Mouse (Mus musculus): ENCODE data around the gene Hoxd9. TPM values are rescaled to one million over a fixed set of nuclear protein-coding genes. Genes with fewer than 3 reads are reported as not detected.

Hoxd9 gene
- total and polyA plus RNA-seq, 3 experiments: not detected

GRCm38 (mm10) chr2:74707599-74707998, 10.1 kb downstream of the Hoxd9 start:
- Histone ChIP-seq H3K4me2 (ENCODE audit: insufficient read depth, low read depth, poor library complexity, severe bottlenecking) (no peak overlapping the region), H3K27ac (ENCODE audit: insufficient read depth, low read depth) (no peak overlapping the region), H3K4me1 (ENCODE audit: control insufficient read depth in 1 of 2, insufficient read depth in 2 of 2) (peaks cover 0 to 4% of the 10 kb centered on the region in 2 experiments; a peak in 2 of 4 replicates), H3K9me3 (replicated peaks; ENCODE audit: low read length) (peaks cover 4% of the 10 kb centered on the region), H3K9ac (ENCODE audit: insufficient read depth, low read depth) (no peak overlapping the region), H3K36me3 (replicated peaks in 1 of 2; ENCODE audit: control insufficient read depth in 1 of 2, insufficient read depth in 1 of 2, low read length in 1 of 2) (no peaks in the 10 kb centered on the region), H3K79me2 (replicated peaks; ENCODE audit: control insufficient read depth, extremely low read depth, insufficient read depth, poor library complexity, severe bottlenecking) (no peaks in the 10 kb centered on the region), H3K27me3 (replicated peaks) (peaks cover 6% of the 10 kb centered on the region), H3K4me3 (replicated peaks in 1 of 3; ENCODE audit: low read depth in 2 of 3, low read length in 2 of 3, poor library complexity in 1 of 3) (no peak overlapping the region)
- TF ChIP-seq POLR2AphosphoS2 (IDR thresholded peaks at IDR 0.05; ENCODE audit: low read depth, low read length) (no peak), PAX5 (IDR thresholded peaks at IDR 0.05; ENCODE audit: low read length) (no peak), IRF4 (IDR thresholded peaks at IDR 0.05; ENCODE audit: low read depth, low read length) (no peak), SIN3A (IDR thresholded peaks at IDR 0.05; ENCODE audit: low read length) (no peak), NRF1 (IDR thresholded peaks at IDR 0.05; ENCODE audit: low read depth, low read length) (no peak), ZKSCAN1 (IDR thresholded peaks at IDR 0.05; ENCODE audit: borderline replicate concordance, low read depth, low read length) (no peak), ZMIZ1 (IDR thresholded peaks at IDR 0.05; ENCODE audit: low read depth, low read length) (no peak), MAX (IDR thresholded peaks at IDR 0.05; ENCODE audit: low read length) (no peak), NELFE (IDR thresholded peaks at IDR 0.05; ENCODE audit: low read depth, low read length) (no peak), MXI1 (IDR thresholded peaks at IDR 0.05; ENCODE audit: low read depth, low read length) (no peak), CHD2 (IDR thresholded peaks at IDR 0.05; ENCODE audit: low read length) (no peak), TBP (conservative IDR thresholded peaks at IDR 0.05; ENCODE audit: low read depth, low read length) (no peak), USF2 (conservative IDR thresholded peaks at IDR 0.05; ENCODE audit: low read depth, low read length) (no peak), MAZ (IDR thresholded peaks at IDR 0.05; ENCODE audit: low read depth, low read length) (no peak), E2F4 (IDR thresholded peaks at IDR 0.05; ENCODE audit: insufficient replicate concordance, low read depth, low read length) (no peak), CTCF (conservative IDR thresholded peaks at IDR 0.05 in 1 of 2, IDR thresholded peaks at IDR 0.05 in 1 of 2; ENCODE audit: low read depth in 2 of 2, low read length in 2 of 2) (no peak), KAT2A (IDR thresholded peaks at IDR 0.05; ENCODE audit: insufficient replicate concordance, low read length) (no peak)
- dilution Hi-C loops (cut with MboI; ENCODE audit: extremely low pct_ligation_motif_present, extremely low pct_unique_long_range_greater_than_20kb, low sequenced_read_pairs): no loop called here
- DNase-seq (ENCODE audit: extremely low read depth): no peak
- in situ Hi-C loops (cut with MboI; ENCODE audit: low pct_ligation_motif_present, low pct_unique_long_range_greater_than_20kb, low sequenced_read_pairs): loop anchor here (25.0 kb wide), 1 partner anchor 880 kb away; no protein-coding TSS in a partner anchor

- Histone ChIP-seq H3K27ac (ENCODE audit: insufficient read depth, low read depth) (no peak overlapping the region), H3K79me2 (replicated peaks; ENCODE audit: control insufficient read depth, extremely low read depth, insufficient read depth, poor library complexity, severe bottlenecking) (no peaks in the 10 kb centered on the region), H3K9ac (ENCODE audit: insufficient read depth, low read depth) (no peak overlapping the region), H3K4me3 (replicated peaks in 1 of 3; ENCODE audit: low read depth in 2 of 3, low read length in 2 of 3, poor library complexity in 1 of 3) (no peak overlapping the region), H3K9me3 (replicated peaks; ENCODE audit: low read length) (peaks cover 4% of the 10 kb centered on the region), H3K36me3 (replicated peaks in 1 of 2; ENCODE audit: control insufficient read depth in 1 of 2, insufficient read depth in 1 of 2, low read length in 1 of 2) (no peaks in the 10 kb centered on the region), H3K4me1 (ENCODE audit: control insufficient read depth in 1 of 2, insufficient read depth in 2 of 2) (peaks cover 0 to 4% of the 10 kb centered on the region in 2 experiments; a peak in 2 of 4 replicates), H3K27me3 (replicated peaks) (peaks cover 6% of the 10 kb centered on the region), H3K4me2 (ENCODE audit: insufficient read depth, low read depth, poor library complexity, severe bottlenecking) (no peak overlapping the region)
- TF ChIP-seq UBTF (IDR thresholded peaks at IDR 0.05; ENCODE audit: low read depth, low read length) (no peak), CHD1 (IDR thresholded peaks at IDR 0.05; ENCODE audit: low read depth, low read length) (no peak), CHD2 (IDR thresholded peaks at IDR 0.05; ENCODE audit: low read length) (no peak), EP300 (IDR thresholded peaks at IDR 0.05; ENCODE audit: low read length) (no peak), ZC3H11A (IDR thresholded peaks at IDR 0.05; ENCODE audit: low read depth, low read length) (no peak), RAD21 (IDR thresholded peaks at IDR 0.05; ENCODE audit: low read depth, low read length) (no peak), NELFE (IDR thresholded peaks at IDR 0.05; ENCODE audit: low read depth, low read length) (no peak), USF2 (conservative IDR thresholded peaks at IDR 0.05; ENCODE audit: low read depth, low read length) (no peak), MYC (IDR thresholded peaks at IDR 0.05; ENCODE audit: low read depth, low read length) (no peak), BHLHE40 (IDR thresholded peaks at IDR 0.05; ENCODE audit: low read depth, low read length) (no peak), JUND (conservative IDR thresholded peaks at IDR 0.05; ENCODE audit: low read depth, low read length) (no peak), MXI1 (IDR thresholded peaks at IDR 0.05; ENCODE audit: low read depth, low read length) (no peak), NRF1 (IDR thresholded peaks at IDR 0.05; ENCODE audit: low read depth, low read length) (no peak)
- no peak for DNase-seq (ENCODE audit: extremely low read depth)
- in situ Hi-C loops (cut with MboI; ENCODE audit: low pct_ligation_motif_present, low pct_unique_long_range_greater_than_20kb, low sequenced_read_pairs) (loop anchor here (25.0 kb wide), 1 partner anchor 879 kb away; no protein-coding TSS in a partner anchor), dilution Hi-C loops (cut with MboI; ENCODE audit: extremely low pct_ligation_motif_present, extremely low pct_unique_long_range_greater_than_20kb, low sequenced_read_pairs) (no loop called here)
Measured at GRCm38 (mm10) chr2:74708676-74709075, 11.1 kb downstream of the Hoxd9 start.

Data from CH12.LX (cell line).